Mouse (Mus musculus) ES-Bruce4 (cell line): ENCODE results near the gene Hcn2.

Experiments
- CTCF ChIP-seq: IDR thresholded peaks from one replicate; pipeline ENCODE4 v1.8.1; 2011; ENCODE audit warnings: low read depth, low read length
- EP300 ChIP-seq: IDR thresholded peaks from 2 replicates; pipeline ENCODE4 v1.6.1; 2011; ENCODE audit warnings: low read depth, low read length; ENCODE audit not compliant: insufficient read depth
- POLR2A ChIP-seq: IDR thresholded peaks from one replicate; pipeline ENCODE4 v1.8.1; 2011; ENCODE audit warnings: low read length; ENCODE audit not compliant: insufficient read depth

DNA sequence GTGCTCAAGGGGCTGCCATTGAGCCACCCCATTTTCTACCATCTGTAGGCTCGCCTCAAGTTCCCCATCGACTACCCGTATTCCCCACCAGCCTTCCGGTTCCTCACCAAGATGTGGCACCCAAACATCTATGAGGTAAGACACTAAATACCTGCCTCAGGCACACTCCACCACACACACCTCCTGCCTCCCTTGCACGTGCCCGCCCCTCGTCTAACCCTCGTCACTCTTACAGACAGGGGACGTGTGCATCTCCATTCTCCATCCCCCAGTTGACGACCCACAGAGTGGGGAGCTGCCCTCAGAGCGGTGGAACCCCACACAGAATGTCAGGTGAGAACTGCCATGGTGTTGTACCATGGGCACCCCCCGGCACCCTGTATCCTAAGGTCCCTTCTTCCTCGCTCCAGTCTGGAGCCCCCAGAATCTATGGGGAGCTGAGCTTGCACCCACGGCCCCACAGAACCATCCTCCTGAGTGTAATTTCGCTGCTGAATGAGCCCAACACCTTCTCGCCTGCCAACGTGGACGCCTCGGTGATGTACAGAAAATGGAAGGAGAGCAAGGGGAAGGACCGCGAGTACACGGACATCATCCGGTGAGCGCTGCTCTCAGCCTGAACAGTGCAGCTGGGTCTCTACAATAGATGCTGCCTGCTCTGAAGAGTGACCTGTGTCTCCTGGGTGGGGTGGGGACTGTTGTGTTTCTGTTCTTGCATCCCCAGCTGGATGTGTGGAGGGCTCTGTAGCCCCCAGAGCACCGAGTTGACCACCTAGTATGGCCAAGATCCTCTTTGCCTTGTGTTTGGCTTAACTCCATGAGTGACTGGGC lies 31.4 kb upstream of the Hcn2 start:
- TF ChIP-seq EP300 (no peak), POLR2A (no peak), CTCF (no peak)
